In the genomic region with DNA sequence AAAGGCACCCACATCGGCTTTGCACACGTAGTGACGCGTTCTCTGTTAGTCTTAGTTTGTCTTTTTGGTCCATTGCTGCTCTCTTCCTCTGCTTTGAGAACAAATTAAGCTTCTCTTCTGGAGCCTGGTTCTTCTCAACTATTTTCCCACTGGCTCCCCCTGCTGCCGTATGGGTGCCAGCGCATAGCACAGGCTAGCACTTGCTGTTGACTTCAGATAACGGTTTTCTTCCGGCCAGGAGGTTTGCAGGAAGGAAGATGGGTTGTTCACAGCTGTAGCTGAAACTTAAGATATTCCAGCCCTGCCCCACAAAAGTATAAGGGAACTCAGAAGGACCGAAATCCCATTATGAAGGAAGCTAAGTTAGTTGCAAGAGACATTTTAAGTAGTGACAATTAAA, we compare ENCODE assay signal across 8 mouse cellular contexts.
A peak's percentile ranks its signal among the peaks of the same experiment; 100 is the strongest.
DNase-seq lines count a peak whose midpoint lies in the region; ATAC-seq and TF ChIP-seq lines count a peak whose summit lies in the region.

No protein-coding gene starts in this region.

- H3K27ac ChIP-seq in forebrain, embryonic 10.5 days = no peak overlapping the region
- H3K27ac ChIP-seq in forebrain, embryonic 12.5 days = no peak overlapping the region
- no peak overlapping the region for H3K27ac ChIP-seq in spleen, adult 2 months (ENCODE audit: insufficient read depth, low read length)

- TF ChIP-seq CTCF in spleen, adult 2 months (IDR thresholded peaks at IDR 0.05; ENCODE audit: extremely low read depth, insufficient read depth, insufficient read length, insufficient replicate concordance) = peak; percentile 83; the same call in 1 of the 2 replicates

- no peak overlapping the region for H3K4me3 ChIP-seq in forebrain, embryonic 10.5 days
- H3K4me3 ChIP-seq in forebrain, embryonic 12.5 days (replicated peaks) = no peak overlapping the region
- H3K4me3 ChIP-seq in spleen, adult 2 months (ENCODE audit: extremely low read depth, insufficient read depth, insufficient read length) = no peak overlapping the region

- H3K27me3 ChIP-seq in forebrain, embryonic 10.5 days (ENCODE audit: poor library complexity, severe bottlenecking) = peaks cover 15% of the 10 kb centered on the region
- H3K27me3 ChIP-seq in forebrain, embryonic 12.5 days = peaks cover 6% of the 10 kb centered on the region; the same call in 1 of the 2 replicates
- H3K27me3 ChIP-seq in spleen, adult 2 months (ENCODE audit: control insufficient read depth, insufficient read depth, low read length) = no peaks in the 10 kb centered on the region

- DNase-seq in forebrain, embryonic 10.5 days (ENCODE audit: extremely low spot score, low spot score) = peak; percentile 48
- DNase-seq in WW6 (ENCODE audit: low read depth, low spot score) = peak; percentile 39
- peak; percentile 78 to 82 for DNase-seq in cerebellum, postnatal 14 days
- peak; percentile 73 to 90 for DNase-seq in heart, adult 18-20 months
- peak; percentile 71 for DNase-seq in layer of hippocampus, adult 9-10 months (ENCODE audit: low spot score)
- DNase-seq in lung, postnatal 10 days = peak; percentile 83
- peak; percentile 62 to 85 for DNase-seq in spleen, adult 2 months (ENCODE audit: low read depth in 1 of 2, low spot score in 2 of 2)

- no peaks in the 10 kb centered on the region for H3K9me3 ChIP-seq in forebrain, embryonic 10.5 days
- no peaks in the 10 kb centered on the region for H3K9me3 ChIP-seq in forebrain, embryonic 12.5 days

- 38% methylated on average over 9 of the region's 9 CpGs for WGBS in forebrain, embryonic 10.5 days
- WGBS in forebrain, embryonic 12.5 days = 32% methylated on average over 9 of the region's 9 CpGs
- WGBS in spleen, adult 2 months = 5% methylated on average over 9 of the region's 9 CpGs

- H3K9ac ChIP-seq in forebrain, embryonic 12.5 days = no peak overlapping the region

- no peak overlapping the region for H3K4me2 ChIP-seq in forebrain, embryonic 12.5 days

- no peak for ATAC-seq in forebrain, embryonic 12.5 days (ENCODE audit: low FRiP score)

- H3K4me1 ChIP-seq in forebrain, embryonic 10.5 days = peaks cover 33% of the 10 kb centered on the region
- H3K4me1 ChIP-seq in forebrain, embryonic 12.5 days = peaks cover 29% of the 10 kb centered on the region
- H3K4me1 ChIP-seq in spleen, adult 2 months (ENCODE audit: control insufficient read depth, insufficient read depth, insufficient read length) = no peaks in the 10 kb centered on the region

- TF ChIP-seq POLR2A in spleen, adult 2 months (IDR thresholded peaks at IDR 0.05; ENCODE audit: low read depth, low read length) = no peak

- no peaks in the 10 kb centered on the region for H3K36me3 ChIP-seq in forebrain, embryonic 10.5 days (replicated peaks)
- no peaks in the 10 kb centered on the region for H3K36me3 ChIP-seq in forebrain, embryonic 12.5 days (replicated peaks)
- H3K36me3 ChIP-seq in spleen, adult 2 months (ENCODE audit: control insufficient read depth, insufficient read depth, low read length) = no peaks in the 10 kb centered on the region
